27 mouse cellular contexts compared by ENCODE assay signal in genomic region chr11:121086296-121086695, GRCm38 (mm10). TPM values are rescaled to one million over a fixed set of nuclear protein-coding genes. Genes with fewer than 3 reads are reported as not detected.
A peak's percentile ranks its signal among the peaks of the same experiment; 100 is the strongest.
DNase-seq lines count a peak whose midpoint lies in the region; ATAC-seq and TF ChIP-seq lines count a peak whose summit lies in the region.
"Had no signal": no experiment of that assay in that cellular context is flagged by ENCODE, and none has a peak within 500 bp of the region (broad histone marks: within the 10 kb centered on the region; RNA-seq: fewer than 3 reads in every experiment).

No protein-coding gene starts in this region.

- no peak for TF ChIP-seq POLR2A in liver, adult 2 months (IDR thresholded peaks at IDR 0.05; ENCODE audit: extremely low read depth, insufficient read depth, low read length)

- no peaks in the 10 kb centered on the region for H3K79me2 ChIP-seq in liver, adult 2 months (ENCODE audit: control insufficient read depth, insufficient read depth, low read length)
- H3K79me2 ChIP-seq in C2C12 (ENCODE audit: control insufficient read depth, insufficient read depth) = no peaks in the 10 kb centered on the region

- no peak overlapping the region for H3K4me3 ChIP-seq in liver, adult 2 months (ENCODE audit: insufficient read depth, low read depth, low read length)
- no peak overlapping the region for H3K4me3 ChIP-seq in liver, embryonic 11.5 days (ENCODE audit: low read depth, low read length)
- H3K4me3 ChIP-seq in C2C12 (ENCODE audit: insufficient read depth, poor library complexity, severe bottlenecking) = no peak overlapping the region
- H3K4me3 ChIP-seq in liver, postnatal 0 days (ENCODE audit: low read depth, low read length) = peak overlapping the region; percentile 19
- H3K4me3 ChIP-seq: embryonic facial prominence, embryonic 12.5 days; erythroblast, embryonic 14.5 days; forebrain, embryonic 15.5 days; heart, embryonic 15.5 days; limb, embryonic 13.5 days; megakaryocyte, embryonic 14.5 days; midbrain, embryonic 15.5 days had no signal

- H3K36me3 ChIP-seq in liver, adult 2 months (ENCODE audit: control insufficient read depth, insufficient read depth, low read length) = no peaks in the 10 kb centered on the region
- H3K36me3 ChIP-seq in liver, embryonic 11.5 days (ENCODE audit: control insufficient read depth, insufficient read depth, low read length) = no peaks in the 10 kb centered on the region
- H3K36me3 ChIP-seq in C2C12 (ENCODE audit: control insufficient read depth, insufficient read depth) = no peaks in the 10 kb centered on the region
- H3K36me3 ChIP-seq in liver, postnatal 0 days (replicated peaks; ENCODE audit: insufficient read depth, low read length) = no peaks in the 10 kb centered on the region
- H3K36me3 ChIP-seq: embryonic facial prominence, embryonic 12.5 days; forebrain, embryonic 15.5 days; heart, embryonic 15.5 days; limb, embryonic 13.5 days; midbrain, embryonic 15.5 days had no signal

- TF ChIP-seq EP300 in liver, postnatal 0 days (IDR thresholded peaks at IDR 0.05; ENCODE audit: low read depth) = peak; percentile 50

- no peaks in the 10 kb centered on the region for H3K9me3 ChIP-seq in liver, embryonic 11.5 days (ENCODE audit: control insufficient read depth, low read length)
- no peaks in the 10 kb centered on the region for H3K9me3 ChIP-seq in liver, postnatal 0 days (ENCODE audit: low read length)
- H3K9me3 ChIP-seq: embryonic facial prominence, embryonic 12.5 days; forebrain, embryonic 15.5 days; heart, embryonic 15.5 days; limb, embryonic 13.5 days; megakaryocyte, embryonic 14.5 days; midbrain, embryonic 15.5 days had no signal

- peak; percentile 93 for DNase-seq in liver, adult 2 months (ENCODE audit: extremely low read depth, low read depth, low spot score)
- no peak for DNase-seq in liver, embryonic 11.5 days (ENCODE audit: low spot score)
- peak; percentile 24 for DNase-seq in ZHBTc4 (ENCODE audit: low read depth, low spot score)
- DNase-seq in liver, postnatal 0 days = peak; percentile 38
- no peak for DNase-seq in adrenal gland, adult (ENCODE audit: inconsistent age in 2 of 2, low spot score in 1 of 2)
- no peak for DNase-seq in urinary bladder, postnatal 36 days (ENCODE audit: low spot score in 2 of 2)
- DNase-seq in thymus, postnatal 14 days = no peak
- DNase-seq: adrenal gland, postnatal 25 days; cerebellum, adult 11 months; cerebellum, postnatal 10 days; gastrocnemius, postnatal 14 days; heart, adult 18-20 months; heart, postnatal 4 days; kidney, postnatal 14 days; layer of hippocampus, adult 9-11 months; lung, postnatal 14 days; right cerebral cortex, postnatal 25 days had no signal

- no peaks in the 10 kb centered on the region for H3K27me3 ChIP-seq in liver, adult 2 months (ENCODE audit: control insufficient read depth, insufficient read depth, low read length)
- H3K27me3 ChIP-seq in liver, embryonic 11.5 days (replicated peaks; ENCODE audit: control insufficient read depth, insufficient read depth, low read length) = no peaks in the 10 kb centered on the region
- H3K27me3 ChIP-seq in C2C12 (ENCODE audit: control insufficient read depth, insufficient read depth, insufficient read length) = no peaks in the 10 kb centered on the region
- H3K27me3 ChIP-seq in liver, postnatal 0 days (ENCODE audit: insufficient read depth, low read length) = no peaks in the 10 kb centered on the region
- H3K27me3 ChIP-seq: embryonic facial prominence, embryonic 12.5 days; forebrain, embryonic 15.5 days; heart, embryonic 15.5 days; limb, embryonic 13.5 days; megakaryocyte, embryonic 14.5 days; midbrain, embryonic 15.5 days had no signal

- peaks cover 3% of the 10 kb centered on the region; the same call in 1 of the 2 replicates for H3K4me1 ChIP-seq in liver, adult 2 months (ENCODE audit: control insufficient read depth, insufficient read depth, low read length)
- 0 out of 2 replicates have a peak, but pooled peaks cover 2% of the 10 kb centered on the region for H3K4me1 ChIP-seq in liver, embryonic 11.5 days (replicated peaks; ENCODE audit: control insufficient read depth, insufficient read depth, low read length)
- H3K4me1 ChIP-seq in liver, postnatal 0 days (ENCODE audit: insufficient read depth) = peaks cover 13% of the 10 kb centered on the region
- H3K4me1 ChIP-seq: embryonic facial prominence, embryonic 12.5 days; forebrain, embryonic 15.5 days; limb, embryonic 13.5 days; midbrain, embryonic 15.5 days had no signal

- ATAC-seq in liver, embryonic 11.5 days (replicated peaks; ENCODE audit: low FRiP score) = no peak
- peak; percentile 87 for ATAC-seq in liver, postnatal 0 days
- ATAC-seq: forebrain, embryonic 15.5 days; hindbrain, embryonic 16.5 days; midbrain, embryonic 15.5 days had no signal

- WGBS in liver, adult 2 months = 24% methylated on average over 4 of the region's 4 CpGs
- WGBS in liver, embryonic 11.5 days = 39% methylated on average over 4 of the region's 4 CpGs
- 37% methylated on average over 4 of the region's 4 CpGs for WGBS in liver, postnatal 0 days (ENCODE audit: insufficient replicate concordance)

- no peak overlapping the region for H3K4me2 ChIP-seq in liver, embryonic 11.5 days
- H3K4me2 ChIP-seq in liver, postnatal 0 days (ENCODE audit: low read depth, low read length) = peak overlapping the region; percentile 52
- H3K4me2 ChIP-seq: embryonic facial prominence, embryonic 12.5 days; forebrain, embryonic 15.5 days; heart, embryonic 15.5 days; limb, embryonic 13.5 days; midbrain, embryonic 15.5 days had no signal

- no peak overlapping the region for H3K9ac ChIP-seq in liver, adult 2 months (ENCODE audit: low read depth, low read length)
- H3K9ac ChIP-seq in liver, embryonic 11.5 days (ENCODE audit: low read depth, low read length) = no peak overlapping the region
- H3K9ac ChIP-seq in liver, postnatal 0 days (replicated peaks) = peak overlapping the region; percentile 49
- H3K9ac ChIP-seq: embryonic facial prominence, embryonic 12.5 days; forebrain, embryonic 15.5 days; heart, embryonic 15.5 days; limb, embryonic 13.5 days; midbrain, embryonic 15.5 days had no signal

- no peak for TF ChIP-seq CTCF in liver, adult 2 months (IDR thresholded peaks at IDR 0.05; ENCODE audit: low read depth, low read length)
- no peak for TF ChIP-seq CTCF in C2C12 (IDR thresholded peaks at IDR 0.05; ENCODE audit: control insufficient read depth, insufficient read depth, insufficient read length)
- TF ChIP-seq CTCF in liver, postnatal 0 days (IDR thresholded peaks at IDR 0.05; ENCODE audit: low read depth) = no peak

- H3K27ac ChIP-seq in liver, adult 2 months (replicated peaks; ENCODE audit: insufficient read depth, low read depth, low read length) = no peak overlapping the region; the same call in 1 of the 2 replicates
- no peak overlapping the region for H3K27ac ChIP-seq in liver, embryonic 11.5 days (ENCODE audit: low read depth, low read length)
- H3K27ac ChIP-seq in liver, postnatal 0 days (ENCODE audit: low read depth) = peak overlapping the region; percentile 86
- H3K27ac ChIP-seq: embryonic facial prominence, embryonic 12.5 days; forebrain, embryonic 15.5 days; heart, embryonic 15.5 days; limb, embryonic 13.5 days; midbrain, embryonic 15.5 days had no signal

- H3ac ChIP-seq in C2C12 (ENCODE audit: control insufficient read depth, insufficient read length, low read depth) = no peak overlapping the region

- H3K79me3 ChIP-seq in C2C12 (ENCODE audit: low read depth) = no peaks in the 10 kb centered on the region

TF ChIP-seq in C2C12, 6 proteins besides CTCF, POLR2A, EP300 and RAD21:
- TF ChIP-seq CEBPB (IDR thresholded peaks at IDR 0.05; ENCODE audit: low read depth) (peak; percentile 53), FOSL1 (IDR thresholded peaks at IDR 0.05; ENCODE audit: insufficient read depth, low read length, poor library complexity, severe bottlenecking) (no peak), MYOG (IDR thresholded peaks at IDR 0.05; ENCODE audit: control insufficient read depth, extremely low read depth, insufficient read length) (no peak), MYOD1 (IDR thresholded peaks at IDR 0.05; ENCODE audit: control insufficient read depth, insufficient read length, low read depth) (peak; percentile 11), MAX (IDR thresholded peaks at IDR 0.05) (peak; percentile 87), USF1 (IDR thresholded peaks at IDR 0.05; ENCODE audit: low read depth) (no peak)

RNA-seq across cellular contexts. Expression of gene Sectm1a, which starts 5.3 kb away (rescaled TPM):
- total RNA-seq in liver, adult 2 months (2014; rRNA removed) = 0.55 and 0.67 TPM in 2 replicates
- polyA plus RNA-seq in liver, adult 2 months (2012; rRNA removed) = 0.76 and 0.81 TPM in 2 replicates
- 0.32 and 0.86 TPM in 2 replicates for polyA plus RNA-seq in liver, embryonic 11.5 days (2014; fragmentation: Nextera tagmentation; extraction: Ambion mirVana)
- not detected for polyA plus RNA-seq in C2C12 (2012; fragmentation: generic; extraction: Trizol)
- 1.7 and 2.0 TPM in 2 replicates for polyA plus RNA-seq in liver, postnatal 0 days (2015; fragmentation: Nextera tagmentation; extraction: Ambion mirVana)
- total RNA-seq: adrenal gland, postnatal 25 days; ES-E14; gastrocnemius, postnatal 14 days; heart, postnatal 4 days had no signal
- polyA plus RNA-seq: embryonic facial prominence, embryonic 12.5 days; erythroblast, embryonic 14.5 days; forebrain, embryonic 15.5 days; heart, embryonic 15.5 days; hindbrain, embryonic 16.5 days; midbrain, embryonic 15.5 days had no signal

RNA-seq across cellular contexts. Expression of gene Sectm1b, which starts 22.9 kb away (rescaled TPM):
- not detected in 2 replicates for total RNA-seq in liver, adult 2 months (2014; rRNA removed)
- polyA plus RNA-seq in liver, adult 2 months (2012; rRNA removed) = 0.11 and 0.18 TPM in 2 replicates
- not detected in 2 replicates for polyA plus RNA-seq in liver, embryonic 11.5 days (2014; fragmentation: Nextera tagmentation; extraction: Ambion mirVana)
- not detected for polyA plus RNA-seq in C2C12 (2012; fragmentation: generic; extraction: Trizol)
- 0.05 and 0.23 TPM in 2 replicates for polyA plus RNA-seq in liver, postnatal 0 days (2015; fragmentation: Nextera tagmentation; extraction: Ambion mirVana)
- total RNA-seq: adrenal gland, postnatal 25 days; ES-E14; gastrocnemius, postnatal 14 days; heart, adult 18-20 months; heart, postnatal 4 days had no signal
- polyA plus RNA-seq: embryonic facial prominence, embryonic 12.5 days; erythroblast, embryonic 14.5 days; forebrain, embryonic 15.5 days; heart, embryonic 15.5 days; hindbrain, embryonic 16.5 days; limb, embryonic 13.5 days; midbrain, embryonic 15.5 days had no signal

RNA-seq across cellular contexts. Expression of gene Tex19.2, which starts 32.2 kb away (rescaled TPM):
- total RNA-seq in liver, adult 2 months (2014; rRNA removed) = not detected in 2 replicates
- not detected in 2 replicates for polyA plus RNA-seq in liver, adult 2 months (2012; rRNA removed)
- polyA plus RNA-seq in liver, embryonic 11.5 days (2014; fragmentation: Nextera tagmentation; extraction: Ambion mirVana) = 0.29 TPM in 1 of 2 replicates, not detected in the other
- 0.04 TPM for polyA plus RNA-seq in C2C12 (2012; fragmentation: generic; extraction: Trizol)
- 0.05 TPM in 1 of 2 replicates, not detected in the other for polyA plus RNA-seq in liver, postnatal 0 days (2015; fragmentation: Nextera tagmentation; extraction: Ambion mirVana)
- total RNA-seq: adrenal gland, postnatal 25 days; gastrocnemius, postnatal 14 days; heart, adult 18-20 months; heart, postnatal 4 days had no signal
- polyA plus RNA-seq: erythroblast, embryonic 14.5 days; forebrain, embryonic 15.5 days; heart, embryonic 15.5 days; hindbrain, embryonic 16.5 days; limb, embryonic 13.5 days; midbrain, embryonic 15.5 days had no signal

RNA-seq across cellular contexts. Expression of gene Cd7, which starts 47.1 kb away (rescaled TPM):
- total RNA-seq in liver, adult 2 months (2014; rRNA removed) = 0.20 and 0.55 TPM in 2 replicates
- 1.5 and 3.4 TPM in 2 replicates for polyA plus RNA-seq in liver, adult 2 months (2012; rRNA removed)
- 0.18 TPM in 2 replicates for polyA plus RNA-seq in liver, embryonic 11.5 days (2014; fragmentation: Nextera tagmentation; extraction: Ambion mirVana)
- polyA plus RNA-seq in C2C12 (2012; fragmentation: generic; extraction: Trizol) = not detected
- 3.2 and 3.3 TPM in 2 replicates for polyA plus RNA-seq in liver, postnatal 0 days (2015; fragmentation: Nextera tagmentation; extraction: Ambion mirVana)
- total RNA-seq: adrenal gland, postnatal 25 days; gastrocnemius, postnatal 14 days had no signal
- polyA plus RNA-seq: erythroblast, embryonic 14.5 days; forebrain, embryonic 15.5 days; hindbrain, embryonic 16.5 days; limb, embryonic 13.5 days; midbrain, embryonic 15.5 days had no signal

RNA-seq across cellular contexts. Expression of gene Tex19.1, which starts 59.6 kb away (rescaled TPM):
- not detected in 2 replicates for total RNA-seq in liver, adult 2 months (2014; rRNA removed)
- not detected in 2 replicates for polyA plus RNA-seq in liver, adult 2 months (2012; rRNA removed)
- polyA plus RNA-seq in liver, embryonic 11.5 days (2014; fragmentation: Nextera tagmentation; extraction: Ambion mirVana) = 0.43 and 0.44 TPM in 2 replicates
- 0.02 TPM for polyA plus RNA-seq in C2C12 (2012; fragmentation: generic; extraction: Trizol)
- polyA plus RNA-seq in liver, postnatal 0 days (2015; fragmentation: Nextera tagmentation; extraction: Ambion mirVana) = not detected in 2 replicates
- total RNA-seq: adrenal gland, postnatal 25 days; gastrocnemius, postnatal 14 days; heart, adult 18-20 months; heart, postnatal 4 days had no signal
- polyA plus RNA-seq: embryonic facial prominence, embryonic 12.5 days; erythroblast, embryonic 14.5 days; forebrain, embryonic 15.5 days; heart, embryonic 15.5 days; hindbrain, embryonic 16.5 days; limb, embryonic 13.5 days; midbrain, embryonic 15.5 days had no signal

Comparison
In these comparisons a context has a peak if more than half of its experiments do, and no peak if none do; other contexts are left out.
1. DNase-seq: peak in liver, adult 2 months (single experiment), ZHBTc4 (single experiment) and liver, postnatal 0 days (single experiment); none in liver, embryonic 11.5 days (single experiment), adrenal gland, adult (0 of 2), urinary bladder, postnatal 36 days (0 of 2) and thymus, postnatal 14 days (single experiment).